Mouse (Mus musculus) kidney, adult 2 months (tissue): ENCODE data around the gene Ntm. TPM values are rescaled to one million over a fixed set of nuclear protein-coding genes. Genes with fewer than 3 reads are reported as not detected.

Source experiments
- DNase-seq: peaks from one replicate; pipeline ENCODE4 v3.0.0; 2021
- H3K27ac ChIP-seq: fragments of 200-500 bp; 2 replicates; pipeline ENCODE4 v1.5.1; 2012; ENCODE audit warnings: low read depth, low read length, control low read depth, inconsistent platforms; ENCODE audit not compliant: insufficient read depth
- H3K27me3 ChIP-seq: fragments of 200-500 bp; replicated peaks from 2 replicates; pipeline ENCODE4 v1.6.1; 2012; ENCODE audit warnings: mild to moderate bottlenecking, moderate library complexity, low read length, inconsistent platforms; ENCODE audit not compliant: control insufficient read depth, insufficient read depth
- H3K36me3 ChIP-seq: fragments of 200-500 bp; 2 replicates; pipeline ENCODE4 v1.6.1; 2012; ENCODE audit warnings: mild to moderate bottlenecking, moderate library complexity, low read length, inconsistent platforms; ENCODE audit not compliant: control insufficient read depth, insufficient read depth
- H3K4me1 ChIP-seq: fragments of 200-500 bp; 2 replicates; pipeline ENCODE4 v1.6.1; 2011; ENCODE audit warnings: low read length; ENCODE audit not compliant: control insufficient read depth, insufficient read depth
- H3K4me3 ChIP-seq: fragments of 200-500 bp; 2 replicates; pipeline ENCODE4 v1.5.1; 2011; ENCODE audit warnings: mild to moderate bottlenecking, low read depth, low read length, control low read depth; ENCODE audit not compliant: insufficient read depth
- CTCF ChIP-seq: fragments of 200-500 bp; conservative IDR thresholded peaks from 2 replicates; pipeline ENCODE4 v1.5.1; 2011; ENCODE audit warnings: low read depth, mild to moderate bottlenecking, control low read depth, low read length, moderate library complexity, mixed read lengths; ENCODE audit not compliant: insufficient read depth, insufficient read length
- POLR2A ChIP-seq: fragments of 200-500 bp; IDR thresholded peaks from one replicate; pipeline ENCODE4 v1.6.1; 2011; ENCODE audit warnings: low read depth, low read length, control low read depth
- WGBS: fragments of 180-500 bp; shearing (Covaris S2); methylation state at CpG from one replicate; pipeline ENCODE4 v1.1.7; 2018; 5-methylcytosine and 5-hydroxymethylcytosine counted together
- polyA plus RNA-seq: library from polyadenylated mRNA; depleted of rRNA; stranded (reverse); fragments of >200 nt; gene quantifications from 2 replicates; pipeline ENCODE4 v1.2.3, GENCODE M21; 2012

The Ntm gene
- polyA plus RNA-seq, 1 experiment, result 0.74 TPM

GRCm38 (mm10) chr9:29884062-29884461 lies 78.9 kb downstream of the Ntm start:
- 81% methylated on average over 3 of the region's 3 CpGs for WGBS
- H3K4me3 ChIP-seq, result no peak overlapping the region
- H3K36me3 ChIP-seq, result no peaks in the 10 kb centered on the region
- no peaks in the 10 kb centered on the region for H3K4me1 ChIP-seq
- DNase-seq, result no peak
- no peak for TF ChIP-seq CTCF
- TF ChIP-seq POLR2A, result no peak
- no peaks in the 10 kb centered on the region for H3K27me3 ChIP-seq
- H3K27ac ChIP-seq, result no peak overlapping the region

GRCm38 (mm10) chr9:29881614-29882013 lies 81.3 kb downstream of the Ntm start:
- TF ChIP-seq CTCF (no peak), POLR2A (no peak)
- Histone ChIP-seq H3K27ac (no peak overlapping the region), H3K4me1 (no peaks in the 10 kb centered on the region), H3K36me3 (no peaks in the 10 kb centered on the region), H3K27me3 (no peaks in the 10 kb centered on the region), H3K4me3 (no peak overlapping the region)
- 31% methylated on average over 5 of the region's 5 CpGs for WGBS
- peak; percentile 48 for DNase-seq

- Histone ChIP-seq H3K36me3 (no peaks in the 10 kb centered on the region), H3K27ac (no peak overlapping the region), H3K27me3 (no peaks in the 10 kb centered on the region), H3K4me3 (no peak overlapping the region), H3K4me1 (no peaks in the 10 kb centered on the region)
- DNase-seq, result no peak
- WGBS, result 57% methylated on average over 3 of the region's 3 CpGs
- no peak for TF ChIP-seq POLR2A
- TF ChIP-seq CTCF, result no peak
Measured at GRCm38 (mm10) chr9:29877583-29877982, 85.4 kb downstream of the Ntm start.

- DNase-seq, result no peak
- H3K4me3 ChIP-seq, result no peak overlapping the region
- H3K36me3 ChIP-seq, result no peaks in the 10 kb centered on the region
- H3K27me3 ChIP-seq, result 0 out of 2 replicates have a peak, but pooled peaks cover 1% of the 10 kb centered on the region
- no peak overlapping the region for H3K27ac ChIP-seq
- TF ChIP-seq CTCF (no peak), POLR2A (no peak)
- H3K4me1 ChIP-seq, result no peaks in the 10 kb centered on the region
- 37% methylated on average over 5 of the region's 5 CpGs for WGBS
Measured at GRCm38 (mm10) chr9:29867746-29868145, 95.2 kb downstream of the Ntm start.

GRCm38 (mm10) chr9:29866824-29867223 lies 96.1 kb downstream of the Ntm start:
- Histone ChIP-seq H3K36me3 (no peaks in the 10 kb centered on the region), H3K4me3 (no peak overlapping the region), H3K27ac (no peak overlapping the region), H3K27me3 (peaks cover 1% of the 10 kb centered on the region; the same call in 1 of the 2 replicates), H3K4me1 (no peaks in the 10 kb centered on the region)
- DNase-seq, result no peak
- WGBS, result 62% methylated on average over 3 of the region's 3 CpGs
- TF ChIP-seq POLR2A (no peak), CTCF (no peak)

- H3K4me1 ChIP-seq, result no peaks in the 10 kb centered on the region
- 68% methylated on average over 4 of the region's 4 CpGs for WGBS
- TF ChIP-seq POLR2A (no peak), CTCF (no peak)
- no peak for DNase-seq
- no peaks in the 10 kb centered on the region for H3K36me3 ChIP-seq
- H3K27ac ChIP-seq, result no peak overlapping the region
- peaks cover 1% of the 10 kb centered on the region; the same call in 1 of the 2 replicates for H3K27me3 ChIP-seq
- H3K4me3 ChIP-seq, result no peak overlapping the region
Measured at GRCm38 (mm10) chr9:29866101-29866500, 96.8 kb downstream of the Ntm start.

- TF ChIP-seq CTCF, result no peak
- TF ChIP-seq POLR2A, result no peak
- WGBS, result 82% methylated on average over 8 of the region's 8 CpGs
Measured at GRCm38 (mm10) chr9:29865502-29865901, 97.4 kb downstream of the Ntm start.

GRCm38 (mm10) chr9:29864886-29865285 lies 98.1 kb downstream of the Ntm start:
- no peak overlapping the region for H3K4me3 ChIP-seq
- 53% methylated on average over 1 of the region's 1 CpGs for WGBS
- DNase-seq, result no peak
- TF ChIP-seq CTCF (no peak), POLR2A (no peak)
- no peaks in the 10 kb centered on the region for H3K36me3 ChIP-seq
- H3K27me3 ChIP-seq, result peaks cover 1% of the 10 kb centered on the region; the same call in 1 of the 2 replicates
- no peaks in the 10 kb centered on the region for H3K4me1 ChIP-seq
- no peak overlapping the region for H3K27ac ChIP-seq

More at GRCm38 (mm10) chr9:29865502-29865901, 97.4 kb downstream of the Ntm start:
- no peaks in the 10 kb centered on the region for H3K4me1 ChIP-seq
- peaks cover 1% of the 10 kb centered on the region; the same call in 1 of the 2 replicates for H3K27me3 ChIP-seq
- H3K27ac ChIP-seq, result no peak overlapping the region
- no peaks in the 10 kb centered on the region for H3K36me3 ChIP-seq
- no peak overlapping the region for H3K4me3 ChIP-seq
- DNase-seq, result no peak
